Mouse (Mus musculus): ENCODE results near the gene Isy1. TPM values are rescaled to one million over a fixed set of nuclear protein-coding genes. Genes with fewer than 3 reads are reported as not detected.

Isy1 gene
- total RNA-seq, 2 experiments from 2014 or later = 30.9 to 32.3 TPM

DNA sequence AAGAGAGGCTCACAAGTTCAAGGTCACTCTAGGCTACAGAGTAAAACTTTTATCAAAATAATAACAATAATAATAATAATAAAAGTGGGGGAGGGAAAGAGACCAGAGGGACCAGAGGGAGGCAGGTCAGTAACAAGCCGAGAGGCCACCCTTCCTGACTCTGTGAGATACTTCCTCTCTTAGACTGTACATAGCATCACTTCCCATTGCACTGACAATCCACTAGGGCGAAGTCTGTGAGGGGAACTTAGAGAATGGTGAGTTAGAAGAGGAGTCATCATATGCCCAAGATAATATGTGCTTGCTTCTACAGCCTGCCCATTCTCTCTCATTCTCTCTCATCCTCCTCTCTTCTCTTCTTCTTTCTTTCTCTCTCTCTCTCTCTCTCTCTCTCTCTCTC lies 32.6 kb downstream of the Isy1 start:
- no peak for DNase-seq (ENCODE audit: extremely low spot score in 1 of 2, low spot score in 1 of 2)

DNA sequence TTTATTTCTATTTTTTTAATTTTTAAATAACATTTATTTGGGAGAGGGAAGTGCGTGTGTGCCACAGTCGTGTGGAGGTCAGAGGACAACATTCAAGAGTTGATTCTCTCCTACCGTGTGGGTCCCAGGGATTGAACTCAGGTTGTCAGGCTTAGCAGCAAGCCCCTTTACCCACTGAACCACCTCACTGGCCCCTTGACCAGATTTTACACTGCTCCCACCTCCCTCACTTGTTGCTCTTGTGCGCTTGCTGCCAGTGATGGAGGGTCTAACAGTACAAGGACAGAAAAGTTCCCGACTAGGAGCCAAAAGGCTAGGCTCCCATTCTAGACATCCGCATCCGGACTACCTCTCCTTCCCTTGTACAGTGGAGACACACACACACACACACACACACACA lies 33.1 kb downstream of the Isy1 start:
- no peak for DNase-seq (ENCODE audit: extremely low spot score in 1 of 2, low spot score in 1 of 2)

DNA sequence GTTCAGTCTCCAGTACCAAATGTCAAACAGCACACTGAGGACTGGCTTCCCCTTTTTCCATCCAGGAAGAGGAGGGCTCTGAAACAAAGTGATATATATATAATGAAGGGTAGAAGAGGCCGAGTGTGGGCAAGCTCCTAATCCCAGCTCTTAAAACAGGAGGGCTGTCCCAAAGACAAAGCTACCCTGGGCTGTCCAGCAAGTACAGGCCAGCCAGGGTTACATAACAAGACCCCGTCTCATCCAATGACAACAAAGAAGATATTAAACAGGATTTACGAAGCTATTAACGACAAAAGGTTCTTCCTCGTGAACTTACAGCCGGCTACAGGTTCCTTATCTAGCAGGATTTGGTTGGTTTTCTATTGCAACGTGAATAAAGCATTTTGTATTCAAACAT lies 33.7 kb downstream of the Isy1 start:
- DNase-seq (ENCODE audit: extremely low spot score in 1 of 2, low spot score in 1 of 2) = no peak

DNA sequence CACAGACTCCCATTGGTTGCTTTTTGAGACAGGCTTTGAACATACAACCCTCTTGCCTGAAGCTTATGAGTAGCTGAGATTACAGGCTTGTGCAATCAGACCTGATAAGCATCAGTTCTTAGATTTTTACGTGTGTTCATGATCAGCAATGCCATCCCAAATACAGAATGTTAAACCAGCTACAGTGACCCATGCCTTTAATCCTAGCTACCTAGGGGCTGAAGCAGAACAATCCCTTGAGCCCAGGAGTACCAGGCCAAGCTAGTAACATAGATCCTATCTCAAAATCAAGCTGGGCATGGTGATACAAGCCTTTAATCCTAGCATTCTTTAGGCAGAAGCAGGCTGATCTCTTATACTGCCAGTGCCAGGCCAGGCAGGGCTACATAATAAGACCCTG lies 34.6 kb downstream of the Isy1 start:
- no peak for DNase-seq (ENCODE audit: extremely low spot score in 1 of 2, low spot score in 1 of 2)

DNA sequence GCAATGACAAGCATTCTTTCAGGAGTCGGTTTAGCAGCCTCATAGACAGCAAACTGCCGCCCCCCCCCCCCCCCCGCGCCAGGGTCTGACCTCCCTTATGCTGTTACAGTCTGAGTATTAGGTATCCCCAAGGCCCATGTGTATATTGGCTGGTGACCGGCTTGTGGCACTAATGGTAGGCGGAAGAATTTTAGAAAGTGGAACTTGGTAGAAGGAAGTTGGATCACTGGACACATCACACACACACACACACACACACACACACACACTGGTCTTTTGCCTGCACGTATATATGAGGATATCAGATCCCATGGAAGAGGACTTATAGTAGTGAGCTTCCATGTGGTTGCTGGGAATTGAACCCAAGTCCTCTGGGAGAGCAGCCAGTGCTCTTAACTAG lies 36.1 kb downstream of the Isy1 start:
- DNase-seq (ENCODE audit: extremely low spot score in 1 of 2, low spot score in 1 of 2) = no peak

GRCm38 (mm10) chr6:87799576-87799975 lies 39.0 kb downstream of the Isy1 start:
- no peak for DNase-seq (ENCODE audit: extremely low spot score in 1 of 2, low spot score in 1 of 2)

DNA sequence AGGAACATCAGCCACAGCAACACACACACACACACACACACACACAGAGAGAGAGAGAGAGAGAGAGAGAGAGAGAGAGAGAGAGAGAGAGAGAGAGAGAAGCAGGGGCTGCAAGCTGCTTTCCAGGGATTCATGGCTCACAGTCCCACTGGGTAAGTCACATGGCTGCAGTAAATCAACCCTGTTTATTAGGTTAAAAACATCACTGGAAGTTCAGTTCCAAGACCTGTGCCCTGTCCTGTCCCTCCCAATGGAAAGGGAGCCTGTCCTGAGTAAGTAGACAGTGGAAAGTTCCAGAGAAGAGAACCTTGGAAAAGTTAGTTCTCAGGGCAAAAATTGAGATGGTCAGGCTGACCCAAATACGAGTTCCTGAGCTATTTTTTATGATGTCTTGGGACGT lies 41.3 kb downstream of the Isy1 start:
- DNase-seq (ENCODE audit: extremely low spot score in 1 of 2, low spot score in 1 of 2) = no peak

DNA sequence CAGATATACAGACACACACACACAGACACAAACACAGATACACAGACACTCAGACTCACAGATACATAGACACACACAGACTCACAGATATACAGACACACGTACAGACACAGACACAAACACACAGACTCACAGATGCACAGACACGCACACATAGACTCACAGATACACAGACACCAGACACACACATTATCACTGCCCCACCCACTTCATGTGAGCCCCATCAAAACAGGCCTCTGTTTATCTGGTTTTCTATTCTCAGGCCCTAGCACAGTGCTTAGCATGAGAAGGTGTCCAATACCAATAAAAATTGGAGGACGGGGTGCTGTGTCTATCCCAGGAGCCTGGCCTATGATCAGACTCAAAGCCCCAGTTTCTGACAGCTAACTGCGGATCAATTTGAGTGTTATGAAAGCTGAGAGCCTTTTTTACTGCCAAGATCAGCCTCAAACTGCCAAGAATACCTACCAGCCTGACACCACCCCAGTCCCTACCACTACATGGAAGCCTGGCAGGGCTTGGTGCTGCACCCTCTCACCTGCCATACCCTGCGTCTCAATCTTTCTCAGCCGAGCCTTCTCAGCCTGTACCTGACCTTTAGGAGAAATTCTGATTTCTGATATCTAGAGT lies 42.2 kb downstream of the Isy1 start:
- no peak for DNase-seq (ENCODE audit: extremely low spot score in 1 of 2, low spot score in 1 of 2)

DNA sequence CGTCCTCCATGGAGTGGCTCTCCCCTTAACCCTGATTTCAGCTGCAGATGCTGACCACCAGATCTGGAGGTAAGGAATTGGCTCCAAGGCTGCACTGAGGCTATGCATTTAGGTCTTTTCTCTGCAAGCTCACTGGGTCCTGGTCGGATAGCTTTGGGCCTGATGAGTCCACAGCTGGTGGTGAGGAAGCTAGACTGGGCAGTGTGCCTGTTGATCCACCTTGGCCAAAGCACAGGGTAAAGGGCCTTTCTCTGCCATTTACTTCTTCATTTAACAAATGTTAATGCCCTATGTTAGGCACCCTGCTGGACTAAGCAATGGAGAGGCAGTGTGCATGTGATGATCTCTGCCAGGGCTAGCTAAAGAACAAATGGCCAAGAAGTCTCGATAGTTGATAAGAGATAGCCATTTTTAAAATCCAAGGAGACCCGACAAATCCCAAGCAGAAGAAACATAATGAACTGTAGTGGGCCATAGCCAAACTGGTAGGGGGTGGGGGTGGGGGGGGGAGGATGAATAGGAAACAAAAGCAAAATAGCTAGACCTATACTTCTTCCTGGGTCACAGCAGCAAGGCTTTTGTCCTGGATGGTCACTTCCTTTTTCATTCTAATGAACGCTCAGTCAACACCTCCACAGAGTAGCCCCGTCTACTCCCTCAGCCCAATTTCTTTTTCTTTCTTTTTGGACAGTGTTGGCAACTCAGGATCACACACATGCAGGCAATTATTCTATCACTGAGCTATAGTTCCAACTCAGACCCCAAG lies 43.0 kb downstream of the Isy1 start:
- no peak for DNase-seq (ENCODE audit: extremely low spot score in 1 of 2, low spot score in 1 of 2)

GRCm38 (mm10) chr6:87793821-87794510 lies 44.6 kb downstream of the Isy1 start:
- no peak for DNase-seq (ENCODE audit: extremely low spot score in 1 of 2, low spot score in 1 of 2)

- DNase-seq (ENCODE audit: extremely low spot score in 1 of 2, low spot score in 1 of 2) = no peak
These were observed 46.8 kb downstream of the Isy1 start for GRCm38 (mm10) chr6:87791826-87792225.

- no peak for DNase-seq (ENCODE audit: extremely low spot score in 1 of 2, low spot score in 1 of 2)
These were observed 47.7 kb downstream of the Isy1 start for GRCm38 (mm10) chr6:87790779-87791480.

DNA sequence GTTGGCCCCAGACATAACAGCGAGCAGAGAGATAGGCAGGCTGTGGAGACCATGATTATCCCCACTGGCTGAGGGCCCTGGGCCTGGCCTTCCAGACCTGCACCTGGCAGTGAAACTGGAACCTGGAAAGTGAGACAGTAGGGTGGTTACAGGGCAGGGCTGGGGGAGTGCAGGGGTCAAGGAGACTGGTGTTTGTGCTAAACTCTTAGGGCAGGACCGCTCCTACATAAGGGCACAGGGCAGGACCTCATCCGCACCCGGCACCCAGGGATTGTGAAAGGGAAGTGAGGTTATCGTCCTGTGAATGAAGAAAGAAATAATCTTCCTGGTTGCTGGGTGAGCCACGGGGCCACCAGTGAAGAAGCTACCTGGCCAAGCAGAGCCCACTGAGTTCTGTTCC lies 48.8 kb downstream of the Isy1 start:
- DNase-seq (ENCODE audit: extremely low spot score in 1 of 2, low spot score in 1 of 2) = no peak

DNA sequence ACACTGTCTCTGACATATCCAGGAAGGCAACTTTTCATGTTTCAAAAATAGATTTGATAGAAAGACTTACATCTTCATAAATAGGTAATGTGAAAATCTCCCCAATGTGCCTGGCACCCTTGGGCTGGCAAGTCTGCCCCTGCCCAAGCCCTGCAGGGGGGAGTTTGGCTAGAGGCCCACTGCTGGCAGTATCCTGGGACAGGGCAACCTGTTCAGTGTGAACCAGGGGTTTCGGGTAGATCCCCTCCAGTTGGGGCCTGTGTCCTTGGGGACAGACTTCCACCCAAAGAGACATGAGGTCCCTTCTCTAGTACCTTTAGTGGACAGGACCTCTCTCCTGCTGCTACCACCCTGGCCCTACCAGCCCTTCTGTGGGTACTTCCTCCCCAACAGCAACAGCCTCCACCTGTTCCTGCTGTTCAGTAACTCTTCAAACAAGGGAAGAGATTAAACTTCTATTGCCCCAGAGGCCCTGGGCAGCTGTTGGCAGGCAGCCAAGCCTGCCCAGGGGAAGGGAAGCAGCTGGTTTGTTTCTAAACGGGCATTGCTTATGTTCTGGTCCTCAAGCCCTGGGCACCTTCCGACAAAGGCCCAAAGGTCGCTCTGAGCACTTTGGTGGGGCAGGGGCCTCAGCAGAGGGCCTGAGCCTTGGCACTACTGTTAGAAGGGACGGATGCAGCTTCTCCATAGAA lies 49.6 kb downstream of the Isy1 start:
- no peak for DNase-seq (ENCODE audit: extremely low spot score in 1 of 2, low spot score in 1 of 2)

- DNase-seq (ENCODE audit: extremely low spot score in 1 of 2, low spot score in 1 of 2) = no peak
These were observed 50.2 kb downstream of the Isy1 start for GRCm38 (mm10) chr6:87788266-87788895.

DNA sequence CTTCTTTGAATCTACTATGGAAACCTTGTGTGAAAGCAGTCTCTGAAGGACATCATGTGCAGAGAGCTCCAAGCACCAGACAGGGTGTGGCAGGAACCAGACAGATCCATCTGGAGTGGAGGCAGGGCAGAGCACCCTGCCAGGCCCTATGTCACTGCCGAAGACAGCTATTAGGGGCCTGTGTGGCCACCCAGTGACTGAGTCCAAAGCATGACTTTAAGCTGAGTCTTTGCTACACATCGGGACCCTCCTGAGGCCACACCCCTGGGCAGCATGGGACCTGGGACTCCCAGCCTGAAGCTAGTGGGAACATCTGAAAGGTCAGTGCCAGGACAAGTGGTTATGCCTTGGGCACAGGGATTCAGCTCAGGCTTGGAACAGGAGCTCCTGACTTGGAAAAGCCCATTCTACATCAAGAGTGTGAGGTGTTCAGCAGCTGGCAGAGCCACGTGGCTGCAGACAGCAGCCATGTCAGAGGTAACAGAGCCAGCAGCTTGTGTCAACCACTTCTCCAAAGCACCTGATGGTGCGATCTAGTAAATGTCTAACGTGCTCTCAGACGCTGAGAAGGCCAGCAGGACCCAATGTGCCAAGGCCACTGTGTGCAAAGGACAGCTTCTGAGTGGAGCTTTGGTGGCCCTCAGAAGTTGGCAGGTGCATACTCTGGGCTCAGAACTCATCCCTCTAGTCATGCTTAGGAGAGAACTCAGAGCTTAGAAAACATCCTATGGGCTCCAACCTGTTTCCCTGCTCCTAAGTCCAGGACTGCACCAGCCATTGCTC lies 51.3 kb downstream of the Isy1 start:
- no peak for DNase-seq (ENCODE audit: extremely low spot score in 1 of 2, low spot score in 1 of 2)

- DNase-seq (ENCODE audit: extremely low spot score in 1 of 2, low spot score in 1 of 2) = no peak
These were observed 52.0 kb downstream of the Isy1 start for GRCm38 (mm10) chr6:87786621-87787020.

DNA sequence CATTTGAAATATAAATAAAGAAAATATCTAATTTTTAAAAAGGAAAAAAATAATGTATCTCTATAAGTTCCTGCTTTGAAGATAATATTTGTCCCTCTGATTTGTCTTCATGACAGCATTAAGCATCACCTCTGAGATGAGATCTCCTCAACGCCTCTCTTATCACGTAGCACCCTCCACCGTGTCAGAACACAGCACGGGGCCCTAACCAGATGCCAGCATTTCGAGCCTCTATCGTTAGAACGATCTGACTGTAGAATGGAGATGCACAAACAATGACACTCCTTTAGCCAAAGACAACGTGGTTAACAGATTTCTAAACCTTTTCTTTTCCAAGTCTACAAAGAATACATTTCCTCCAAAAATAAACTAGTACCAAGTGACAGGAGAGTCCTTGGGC lies 54.6 kb downstream of the Isy1 start:
- DNase-seq (ENCODE audit: extremely low spot score in 1 of 2, low spot score in 1 of 2) = no peak

- no peak for DNase-seq (ENCODE audit: extremely low spot score in 1 of 2, low spot score in 1 of 2)
These were observed 57.9 kb downstream of the Isy1 start for GRCm38 (mm10) chr6:87780546-87781301.
